Mouse (Mus musculus): ENCODE results near the gene Il27ra. TPM values are rescaled to one million over a fixed set of nuclear protein-coding genes. Genes with fewer than 3 reads are reported as not detected.

Gene Il27ra
- polyA plus RNA-seq (2015; fragmentation: Nextera tagmentation; extraction: Ambion mirVana) = 0.76 and 0.88 TPM in 2 replicates

DNA sequence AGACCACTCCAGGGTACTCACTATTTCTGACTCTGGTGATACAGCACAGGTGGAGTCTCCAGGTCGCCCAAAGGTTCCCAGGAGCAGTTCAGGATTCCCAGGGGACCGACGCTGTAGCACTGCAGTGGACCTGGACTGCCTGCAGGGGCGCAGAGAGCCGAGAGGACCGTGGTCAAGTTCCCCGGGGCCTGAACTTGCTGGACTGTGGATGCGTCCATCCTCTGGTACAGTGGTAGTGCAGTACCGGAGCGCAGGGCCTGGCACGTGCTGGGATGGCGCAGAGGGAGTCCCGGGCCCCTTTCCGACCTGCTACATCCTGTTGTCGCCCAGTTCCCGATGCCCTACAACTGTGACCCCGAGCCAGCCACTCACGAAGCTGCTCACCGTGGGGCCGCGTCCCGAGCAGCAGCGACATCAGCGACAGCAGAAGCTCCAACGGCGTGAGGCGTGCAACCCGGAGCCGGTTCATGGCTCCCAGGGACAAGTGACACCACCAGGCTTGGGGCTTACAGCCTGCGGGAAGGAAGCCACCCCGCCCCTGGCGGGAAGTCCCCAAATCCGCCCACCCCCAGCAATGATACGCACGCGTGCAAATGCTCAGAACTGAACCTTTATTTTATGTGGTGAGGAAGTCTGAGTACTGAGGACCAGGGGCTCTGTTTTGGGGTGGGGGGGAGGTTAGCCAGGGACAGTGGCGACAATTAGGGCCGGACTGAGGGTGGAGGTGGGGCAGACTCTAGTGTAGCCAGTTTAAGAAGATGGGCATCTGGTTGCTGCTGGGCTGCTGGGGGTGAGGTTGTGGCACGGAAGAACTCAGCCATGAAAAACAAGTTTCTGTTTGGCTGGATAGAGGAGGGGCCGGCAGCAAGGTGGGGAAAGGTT, at the start of gene Il27ra:
Gene Il27ra (minus strand): TSS at position 524 of the 882 bp plus-strand sequence.
- Histone ChIP-seq H3K9me3 (ENCODE audit: low read length) (no peaks in the 10 kb centered on the region), H3K9ac (replicated peaks) (peak within 1 kb of the TSS; percentile 35; the same call in 1 of the 2 replicates), H3K27ac (ENCODE audit: low read depth) (no peak within 1 kb of the TSS), H3K27me3 (ENCODE audit: insufficient read depth, low read length) (peaks cover 44% of the 10 kb centered on the region), H3K4me2 (ENCODE audit: low read depth, low read length) (peak within 1 kb of the TSS; percentile 67), H3K4me3 (ENCODE audit: low read depth, low read length) (peak within 1 kb of the TSS; percentile 41), H3K36me3 (replicated peaks; ENCODE audit: insufficient read depth, low read length) (no peaks in the 10 kb centered on the region), H3K4me1 (ENCODE audit: insufficient read depth) (peaks cover 3% of the 10 kb centered on the region; the same call in 1 of the 2 replicates)
- WGBS (ENCODE audit: insufficient replicate concordance) = 3% methylated on average over 38 of the region's 40 CpGs
- ATAC-seq (peak; percentile 73), DNase-seq (peak; percentile 74)
- TF ChIP-seq CTCF (IDR thresholded peaks at IDR 0.05; ENCODE audit: low read depth) (peak; percentile 78), EP300 (IDR thresholded peaks at IDR 0.05; ENCODE audit: low read depth) (no peak)

- no peaks in the 10 kb centered on the region for H3K9me3 ChIP-seq (ENCODE audit: low read length)
- no peak overlapping the region for H3K4me2 ChIP-seq (ENCODE audit: low read depth, low read length)
- H3K4me3 ChIP-seq (ENCODE audit: low read depth, low read length) = no peak overlapping the region
- 91% methylated on average over 8 of the region's 8 CpGs for WGBS (ENCODE audit: insufficient replicate concordance)
- no peak overlapping the region for H3K9ac ChIP-seq (replicated peaks)
- TF ChIP-seq CTCF (IDR thresholded peaks at IDR 0.05; ENCODE audit: low read depth) (no peak), EP300 (IDR thresholded peaks at IDR 0.05; ENCODE audit: low read depth) (no peak)
- peaks cover 55% of the 10 kb centered on the region for H3K36me3 ChIP-seq (replicated peaks; ENCODE audit: insufficient read depth, low read length)
- DNase-seq (no peak), ATAC-seq (no peak)
- no peaks in the 10 kb centered on the region for H3K27me3 ChIP-seq (ENCODE audit: insufficient read depth, low read length)
- no peak overlapping the region for H3K27ac ChIP-seq (ENCODE audit: low read depth)
- H3K4me1 ChIP-seq (ENCODE audit: insufficient read depth) = no peaks in the 10 kb centered on the region
Measured at GRCm38 (mm10) chr8:84090585-84090984, 48.2 kb upstream of the Il27ra start.

DNA sequence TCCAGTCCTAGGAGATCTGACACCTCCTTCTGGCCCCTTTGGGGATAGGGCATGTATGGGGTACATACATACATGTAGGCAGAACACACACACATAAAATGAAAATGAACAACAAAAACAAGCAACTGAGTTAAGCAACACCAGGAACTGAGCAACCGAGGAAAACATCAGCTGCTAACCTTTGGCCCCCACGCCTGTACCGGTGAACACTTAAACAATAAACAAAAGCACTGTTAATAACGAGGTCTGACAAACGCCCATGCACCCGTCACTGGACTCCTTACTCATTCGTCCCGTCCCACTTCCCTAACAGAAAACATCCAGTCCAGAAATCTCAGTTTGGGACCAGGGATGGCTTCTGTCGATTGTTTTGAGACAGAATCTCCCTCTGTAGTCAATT, 46.9 kb upstream of the Il27ra start:
- DNase-seq (no peak), ATAC-seq (no peak)
- Histone ChIP-seq H3K4me3 (ENCODE audit: low read depth, low read length) (no peak overlapping the region), H3K4me1 (ENCODE audit: insufficient read depth) (peaks cover 3% of the 10 kb centered on the region; the same call in 1 of the 2 replicates), H3K9ac (replicated peaks) (no peak overlapping the region), H3K9me3 (ENCODE audit: low read length) (no peaks in the 10 kb centered on the region), H3K27ac (ENCODE audit: low read depth) (no peak overlapping the region), H3K4me2 (ENCODE audit: low read depth, low read length) (no peak overlapping the region), H3K27me3 (ENCODE audit: insufficient read depth, low read length) (no peaks in the 10 kb centered on the region), H3K36me3 (replicated peaks; ENCODE audit: insufficient read depth, low read length) (peaks cover 43% of the 10 kb centered on the region)
- 73% methylated on average over 9 of the region's 9 CpGs for WGBS (ENCODE audit: insufficient replicate concordance)
- TF ChIP-seq CTCF (IDR thresholded peaks at IDR 0.05; ENCODE audit: low read depth) = no peak
- no peak for TF ChIP-seq EP300 (IDR thresholded peaks at IDR 0.05; ENCODE audit: low read depth)

DNA sequence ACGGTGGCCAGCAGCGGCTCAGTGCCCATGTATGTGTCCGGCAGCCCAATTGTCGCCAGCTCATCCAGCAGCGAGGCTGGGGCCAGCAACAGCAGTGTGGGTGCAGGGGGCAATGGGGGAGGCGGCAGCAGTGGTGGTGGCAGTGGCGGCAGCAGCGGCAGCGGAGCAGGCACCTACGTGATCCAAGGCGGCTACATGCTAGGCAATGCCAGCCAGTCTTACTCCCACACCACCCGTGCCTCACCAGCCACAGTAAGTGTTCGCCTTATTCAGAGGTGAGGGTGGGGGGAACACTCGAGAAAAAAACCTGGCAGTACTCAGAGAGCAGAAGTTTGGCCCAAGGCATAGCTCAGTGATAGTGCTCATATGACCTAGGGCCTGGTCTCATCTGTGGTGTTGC, 45.4 kb upstream of the Il27ra start:
- no peak overlapping the region for H3K27ac ChIP-seq (ENCODE audit: low read depth)
- no peaks in the 10 kb centered on the region for H3K27me3 ChIP-seq (ENCODE audit: insufficient read depth, low read length)
- DNase-seq = no peak
- H3K4me3 ChIP-seq (ENCODE audit: low read depth, low read length) = no peak overlapping the region
- no peak overlapping the region for H3K4me2 ChIP-seq (ENCODE audit: low read depth, low read length)
- no peak for TF ChIP-seq CTCF (IDR thresholded peaks at IDR 0.05; ENCODE audit: low read depth)
- TF ChIP-seq EP300 (IDR thresholded peaks at IDR 0.05; ENCODE audit: low read depth) = no peak
- ATAC-seq = no peak
- no peaks in the 10 kb centered on the region for H3K9me3 ChIP-seq (ENCODE audit: low read length)
- peaks cover 40% of the 10 kb centered on the region for H3K36me3 ChIP-seq (replicated peaks; ENCODE audit: insufficient read depth, low read length)
- H3K4me1 ChIP-seq (ENCODE audit: insufficient read depth) = peaks cover 3% of the 10 kb centered on the region
- WGBS (ENCODE audit: insufficient replicate concordance) = 93% methylated on average over 14 of the region's 14 CpGs
- no peak overlapping the region for H3K9ac ChIP-seq (replicated peaks)

- Histone ChIP-seq H3K9me3 (ENCODE audit: low read length) (no peaks in the 10 kb centered on the region), H3K36me3 (replicated peaks; ENCODE audit: insufficient read depth, low read length) (peaks cover 39% of the 10 kb centered on the region), H3K27me3 (ENCODE audit: insufficient read depth, low read length) (no peaks in the 10 kb centered on the region), H3K27ac (ENCODE audit: low read depth) (no peak overlapping the region), H3K9ac (replicated peaks) (no peak overlapping the region), H3K4me2 (ENCODE audit: low read depth, low read length) (no peak overlapping the region), H3K4me1 (ENCODE audit: insufficient read depth) (peaks cover 3% of the 10 kb centered on the region), H3K4me3 (ENCODE audit: low read depth, low read length) (no peak overlapping the region)
- TF ChIP-seq EP300 (IDR thresholded peaks at IDR 0.05; ENCODE audit: low read depth) = no peak
- no peak for TF ChIP-seq CTCF (IDR thresholded peaks at IDR 0.05; ENCODE audit: low read depth)
- WGBS (ENCODE audit: insufficient replicate concordance) = 83% methylated on average over 7 of the region's 7 CpGs
- no peak for DNase-seq
- no peak for ATAC-seq
Measured at GRCm38 (mm10) chr8:84087156-84087555, 44.8 kb upstream of the Il27ra start.

- Histone ChIP-seq H3K36me3 (replicated peaks; ENCODE audit: insufficient read depth, low read length) (peaks cover 50% of the 10 kb centered on the region), H3K27me3 (ENCODE audit: insufficient read depth, low read length) (no peaks in the 10 kb centered on the region), H3K27ac (ENCODE audit: low read depth) (no peak overlapping the region), H3K9me3 (ENCODE audit: low read length) (no peaks in the 10 kb centered on the region), H3K4me2 (ENCODE audit: low read depth, low read length) (peak overlapping the region; percentile 26; the same call in 1 of the 2 replicates), H3K4me1 (ENCODE audit: insufficient read depth) (peaks cover 3% of the 10 kb centered on the region), H3K4me3 (ENCODE audit: low read depth, low read length) (no peak overlapping the region), H3K9ac (replicated peaks) (no peak overlapping the region)
- DNase-seq (no peak), ATAC-seq (no peak)
- WGBS (ENCODE audit: insufficient replicate concordance) = 71% methylated on average over 39 of the region's 42 CpGs
- TF ChIP-seq CTCF (IDR thresholded peaks at IDR 0.05; ENCODE audit: low read depth) (no peak), EP300 (IDR thresholded peaks at IDR 0.05; ENCODE audit: low read depth) (no peak)
Measured at GRCm38 (mm10) chr8:84084341-84085115, 42.1 kb upstream of the Il27ra start.
